Mouse (Mus musculus): ENCODE measurements around the gene Nradd. TPM values are rescaled to one million over a fixed set of nuclear protein-coding genes. Genes with fewer than 3 reads are reported as not detected.

Gene Nradd
- polyA plus RNA-seq, 1 experiment: 12.2 TPM

GRCm38 (mm10) chr9:110625350-110625908 lies 1.2 kb upstream of the Nradd start:
- Histone ChIP-seq H3K27me3 (ENCODE audit: control insufficient read depth, insufficient read depth, low read length) (no peaks in the 10 kb centered on the region), H3K4me1 (ENCODE audit: control insufficient read depth, insufficient read depth, low read length) (peaks cover 10% of the 10 kb centered on the region), H3K36me3 (ENCODE audit: control insufficient read depth, insufficient read depth, low read length) (no peaks in the 10 kb centered on the region), H3K4me3 (ENCODE audit: control insufficient read depth, low read depth, low read length) (peak overlapping the region; percentile 82), H3K27ac (ENCODE audit: control insufficient read depth, insufficient read depth, low read depth, low read length) (no peak overlapping the region)
- TF ChIP-seq POLR2A (IDR thresholded peaks at IDR 0.05; ENCODE audit: control insufficient read depth, low read depth, low read length) (no peak; the same call in 1 of the 2 replicates), CTCF (IDR thresholded peaks at IDR 0.05; ENCODE audit: control insufficient read depth, insufficient read depth, insufficient replicate concordance, low read depth, low read length) (no peak)

GRCm38 (mm10) chr9:110623416-110624195 lies 646 bp downstream of the Nradd start:
- H3K4me1 ChIP-seq (ENCODE audit: control insufficient read depth, insufficient read depth, low read length): peaks cover 10% of the 10 kb centered on the region
- H3K4me3 ChIP-seq (ENCODE audit: control insufficient read depth, low read depth, low read length): peak overlapping the region; percentile 82
- peaks cover 3% of the 10 kb centered on the region for H3K36me3 ChIP-seq (ENCODE audit: control insufficient read depth, insufficient read depth, low read length)
- H3K27ac ChIP-seq (ENCODE audit: control insufficient read depth, insufficient read depth, low read depth, low read length): peak overlapping the region; percentile 32; the same call in 1 of the 2 replicates
- TF ChIP-seq CTCF (IDR thresholded peaks at IDR 0.05; ENCODE audit: control insufficient read depth, insufficient read depth, insufficient replicate concordance, low read depth, low read length): no peak
- TF ChIP-seq POLR2A (IDR thresholded peaks at IDR 0.05; ENCODE audit: control insufficient read depth, low read depth, low read length): no peak
- no peaks in the 10 kb centered on the region for H3K27me3 ChIP-seq (ENCODE audit: control insufficient read depth, insufficient read depth, low read length)

GRCm38 (mm10) chr9:110622621-110623219 lies 1.5 kb downstream of the Nradd start:
- Histone ChIP-seq H3K27ac (ENCODE audit: control insufficient read depth, insufficient read depth, low read depth, low read length) (no peak overlapping the region), H3K36me3 (ENCODE audit: control insufficient read depth, insufficient read depth, low read length) (peaks cover 7% of the 10 kb centered on the region), H3K27me3 (ENCODE audit: control insufficient read depth, insufficient read depth, low read length) (no peaks in the 10 kb centered on the region), H3K4me1 (ENCODE audit: control insufficient read depth, insufficient read depth, low read length) (peaks cover 10% of the 10 kb centered on the region), H3K4me3 (ENCODE audit: control insufficient read depth, low read depth, low read length) (no peak overlapping the region)
- TF ChIP-seq CTCF (IDR thresholded peaks at IDR 0.05; ENCODE audit: control insufficient read depth, insufficient read depth, insufficient replicate concordance, low read depth, low read length) (no peak), POLR2A (IDR thresholded peaks at IDR 0.05; ENCODE audit: control insufficient read depth, low read depth, low read length) (no peak)

GRCm38 (mm10) chr9:110620685-110621084 lies 3.6 kb downstream of the Nradd start:
- no peak for TF ChIP-seq CTCF (IDR thresholded peaks at IDR 0.05; ENCODE audit: control insufficient read depth, insufficient read depth, insufficient replicate concordance, low read depth, low read length)
- no peak for TF ChIP-seq POLR2A (IDR thresholded peaks at IDR 0.05; ENCODE audit: control insufficient read depth, low read depth, low read length)
- Histone ChIP-seq H3K27me3 (ENCODE audit: control insufficient read depth, insufficient read depth, low read length) (no peaks in the 10 kb centered on the region), H3K36me3 (ENCODE audit: control insufficient read depth, insufficient read depth, low read length) (peaks cover 8% of the 10 kb centered on the region), H3K27ac (ENCODE audit: control insufficient read depth, insufficient read depth, low read depth, low read length) (no peak overlapping the region), H3K4me3 (ENCODE audit: control insufficient read depth, low read depth, low read length) (no peak overlapping the region), H3K4me1 (ENCODE audit: control insufficient read depth, insufficient read depth, low read length) (peaks cover 10% of the 10 kb centered on the region)

- Histone ChIP-seq H3K4me3 (ENCODE audit: control insufficient read depth, low read depth, low read length) (no peak overlapping the region), H3K36me3 (ENCODE audit: control insufficient read depth, insufficient read depth, low read length) (peaks cover 8% of the 10 kb centered on the region), H3K27ac (ENCODE audit: control insufficient read depth, insufficient read depth, low read depth, low read length) (no peak overlapping the region)
These were observed 4.1 kb downstream of the Nradd start for GRCm38 (mm10) chr9:110620180-110620579.

GRCm38 (mm10) chr9:110617081-110617480 lies 7.2 kb downstream of the Nradd start:
- Histone ChIP-seq H3K36me3 (ENCODE audit: control insufficient read depth, insufficient read depth, low read length) (peaks cover 8% of the 10 kb centered on the region), H3K4me1 (ENCODE audit: control insufficient read depth, insufficient read depth, low read length) (no peaks in the 10 kb centered on the region), H3K27me3 (ENCODE audit: control insufficient read depth, insufficient read depth, low read length) (no peaks in the 10 kb centered on the region), H3K4me3 (ENCODE audit: control insufficient read depth, low read depth, low read length) (no peak overlapping the region), H3K27ac (ENCODE audit: control insufficient read depth, insufficient read depth, low read depth, low read length) (no peak overlapping the region)
- TF ChIP-seq CTCF (IDR thresholded peaks at IDR 0.05; ENCODE audit: control insufficient read depth, insufficient read depth, insufficient replicate concordance, low read depth, low read length) (no peak), POLR2A (IDR thresholded peaks at IDR 0.05; ENCODE audit: control insufficient read depth, low read depth, low read length) (no peak)

More at GRCm38 (mm10) chr9:110620180-110620579, 4.1 kb downstream of the Nradd start:
- Histone ChIP-seq H3K4me1 (ENCODE audit: control insufficient read depth, insufficient read depth, low read length) (peaks cover 9% of the 10 kb centered on the region), H3K27me3 (ENCODE audit: control insufficient read depth, insufficient read depth, low read length) (no peaks in the 10 kb centered on the region)
- TF ChIP-seq POLR2A (IDR thresholded peaks at IDR 0.05; ENCODE audit: control insufficient read depth, low read depth, low read length) (no peak), CTCF (IDR thresholded peaks at IDR 0.05; ENCODE audit: control insufficient read depth, insufficient read depth, insufficient replicate concordance, low read depth, low read length) (0 out of 2 replicates have a peak, but pooled peaks have one; percentile 1)

- TF ChIP-seq POLR2A (IDR thresholded peaks at IDR 0.05; ENCODE audit: control insufficient read depth, low read depth, low read length): no peak
- no peak for TF ChIP-seq CTCF (IDR thresholded peaks at IDR 0.05; ENCODE audit: control insufficient read depth, insufficient read depth, insufficient replicate concordance, low read depth, low read length)
- Histone ChIP-seq H3K36me3 (ENCODE audit: control insufficient read depth, insufficient read depth, low read length) (no peaks in the 10 kb centered on the region; the same call in 1 of the 2 replicates), H3K27ac (ENCODE audit: control insufficient read depth, insufficient read depth, low read depth, low read length) (no peak overlapping the region), H3K4me1 (ENCODE audit: control insufficient read depth, insufficient read depth, low read length) (no peaks in the 10 kb centered on the region), H3K27me3 (ENCODE audit: control insufficient read depth, insufficient read depth, low read length) (no peaks in the 10 kb centered on the region), H3K4me3 (ENCODE audit: control insufficient read depth, low read depth, low read length) (no peak overlapping the region)
These were observed 12.8 kb downstream of the Nradd start for GRCm38 (mm10) chr9:110611471-110611870.
